Mouse (Mus musculus) myocyte (in vitro differentiated cells): Measurements from ENCODE around the gene Cd276.

Experiments used
- CEBPB ChIP-seq: IDR thresholded peaks from 2 replicates; pipeline ENCODE4 v1.6.1; 2011; ENCODE audit warnings: mild to moderate bottlenecking, moderate library complexity; ENCODE audit not compliant: poor library complexity, insufficient read depth, severe bottlenecking
- E2F4 ChIP-seq: IDR thresholded peaks from one replicate; pipeline ENCODE4 v1.6.1; 2011; ENCODE audit warnings: mild to moderate bottlenecking, control low read depth, moderate library complexity; ENCODE audit not compliant: insufficient read depth
- MAX ChIP-seq: IDR thresholded peaks from one replicate; pipeline ENCODE4 v1.6.1; 2011; ENCODE audit warnings: low read depth, mild to moderate bottlenecking, control low read depth
- POLR2A ChIP-seq: IDR thresholded peaks from one replicate; pipeline ENCODE4 v1.6.1; 2011; ENCODE audit warnings: low read depth, mild to moderate bottlenecking, control low read depth, moderate library complexity; ENCODE audit not compliant: insufficient read length
- REST ChIP-seq: IDR thresholded peaks from one replicate; pipeline ENCODE4 v1.6.1; 2011; ENCODE audit warnings: mild to moderate bottlenecking, control low read depth, moderate library complexity; ENCODE audit not compliant: insufficient read depth, insufficient read length
- TCF12 ChIP-seq: IDR thresholded peaks from one replicate; pipeline ENCODE4 v1.6.1; 2011; ENCODE audit warnings: mild to moderate bottlenecking, control low read depth; ENCODE audit not compliant: poor library complexity, insufficient read depth, severe bottlenecking
- TCF3 ChIP-seq: IDR thresholded peaks from one replicate; pipeline ENCODE4 v1.6.1; 2011; ENCODE audit warnings: low read depth, control low read depth; ENCODE audit not compliant: insufficient read length

GRCm38 (mm10) chr9:58537774-58538173 lies 17.5 kb downstream of the Cd276 start:
- TF ChIP-seq E2F4: no peak
- no peak for TF ChIP-seq MAX
- TF ChIP-seq TCF12: no peak
- TF ChIP-seq CEBPB: no peak
- TF ChIP-seq TCF3: no peak
- no peak for TF ChIP-seq POLR2A
- TF ChIP-seq REST: no peak
